In the genomic region with DNA sequence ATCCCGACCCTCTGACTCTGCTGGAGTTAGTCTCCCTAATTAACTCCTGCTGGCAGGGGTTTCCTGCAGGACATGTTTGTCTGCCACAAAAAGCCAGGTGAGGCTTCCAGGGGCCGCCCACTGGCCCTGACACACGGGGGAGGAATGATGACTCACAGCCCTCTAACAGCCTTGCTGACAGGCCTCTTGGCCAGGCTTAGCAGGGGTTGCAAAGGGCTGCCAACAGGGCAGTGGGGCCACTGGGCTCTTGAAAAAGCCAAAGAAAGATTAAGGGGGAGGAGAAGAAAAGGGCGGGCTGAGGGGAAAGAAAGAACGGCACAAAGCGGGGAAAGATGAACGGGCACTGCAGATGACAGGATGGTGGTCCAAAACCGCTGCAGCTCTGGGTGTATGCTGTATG, we compare ENCODE assay signal across 8 mouse cellular contexts. TPM values are rescaled to one million over a fixed set of nuclear protein-coding genes. Genes with fewer than 3 reads are reported as not detected.
A peak's percentile ranks its signal among the peaks of the same experiment; 100 is the strongest.
DNase-seq lines count a peak whose midpoint lies in the region; ATAC-seq and TF ChIP-seq lines count a peak whose summit lies in the region.

No protein-coding gene starts in this region.

- no peak for TF ChIP-seq CTCF in intestine, postnatal 0 days (IDR thresholded peaks at IDR 0.05; ENCODE audit: low read depth)

- no peaks in the 10 kb centered on the region for H3K36me3 ChIP-seq in intestine, postnatal 0 days (ENCODE audit: control insufficient read depth, insufficient read depth)
- H3K36me3 ChIP-seq in liver, embryonic 11.5 days (ENCODE audit: control insufficient read depth, insufficient read depth, low read length), result no peaks in the 10 kb centered on the region

- 4% methylated on average over 8 of the region's 8 CpGs for WGBS in intestine, postnatal 0 days
- 9% methylated on average over 8 of the region's 8 CpGs for WGBS in liver, embryonic 11.5 days

- no peaks in the 10 kb centered on the region; the same call in 1 of the 2 replicates for H3K27me3 ChIP-seq in intestine, postnatal 0 days (replicated peaks; ENCODE audit: control insufficient read depth, insufficient read depth, low read length)
- H3K27me3 ChIP-seq in liver, embryonic 11.5 days (replicated peaks; ENCODE audit: control insufficient read depth, insufficient read depth, low read length), result peaks cover 41% of the 10 kb centered on the region

- no peaks in the 10 kb centered on the region for H3K4me1 ChIP-seq in intestine, postnatal 0 days (replicated peaks; ENCODE audit: control insufficient read depth, insufficient read depth, low read length)
- H3K4me1 ChIP-seq in liver, embryonic 11.5 days (replicated peaks; ENCODE audit: control insufficient read depth, insufficient read depth, low read length), result no peaks in the 10 kb centered on the region

- H3K9ac ChIP-seq in intestine, postnatal 0 days (ENCODE audit: low read depth, low read length), result no peak overlapping the region
- no peak overlapping the region for H3K9ac ChIP-seq in liver, embryonic 11.5 days (ENCODE audit: low read depth, low read length)

- peak overlapping the region; percentile 60 for H3K4me3 ChIP-seq in intestine, postnatal 0 days (ENCODE audit: low read depth, low read length)
- peak overlapping the region; percentile 75; the same call in 1 of the 2 replicates for H3K4me3 ChIP-seq in liver, embryonic 11.5 days (ENCODE audit: low read depth, low read length)

- ATAC-seq in intestine, postnatal 0 days, result no peak
- no peak for ATAC-seq in liver, embryonic 11.5 days (replicated peaks; ENCODE audit: low FRiP score)

- DNase-seq in spleen, postnatal 10 days (ENCODE audit: low spot score in 2 of 2), result peak; percentile 14 to 22
- no peak for DNase-seq in spleen, adult 12 weeks (ENCODE audit: low spot score)
- DNase-seq in embryo, embryonic 10.5 days (ENCODE audit: low spot score), result peak; percentile 22
- DNase-seq in heart, adult 18-20 months, result peak; percentile 85 to 90
- no peak for DNase-seq in liver, embryonic 11.5 days (ENCODE audit: low spot score)
- peak; percentile 30 for DNase-seq in neural tube, embryonic 10.5 days (ENCODE audit: extremely low spot score, low spot score)
- peak; percentile 54 to 71 for DNase-seq in urinary bladder, adult 18-20 months (ENCODE audit: low spot score in 2 of 2)

- H3K27ac ChIP-seq in intestine, postnatal 0 days (ENCODE audit: low read depth, low read length), result no peak overlapping the region
- H3K27ac ChIP-seq in liver, embryonic 11.5 days (ENCODE audit: low read depth, low read length), result no peak overlapping the region

- no peaks in the 10 kb centered on the region for H3K9me3 ChIP-seq in intestine, postnatal 0 days (ENCODE audit: control insufficient read depth)
- H3K9me3 ChIP-seq in liver, embryonic 11.5 days (ENCODE audit: control insufficient read depth, low read length), result no peaks in the 10 kb centered on the region

- peak overlapping the region; percentile 91 for H3K4me2 ChIP-seq in intestine, postnatal 0 days (replicated peaks; ENCODE audit: low read depth)
- H3K4me2 ChIP-seq in liver, embryonic 11.5 days, result peak overlapping the region; percentile 76

RNA-seq across cellular contexts. Expression of a gene that starts 39.3 kb away (rescaled TPM):
- not detected for total RNA-seq in heart, adult 18-20 months (2021)
- polyA plus RNA-seq in intestine, postnatal 0 days (2015; fragmentation: Nextera tagmentation; extraction: Ambion mirVana), result not detected in 2 replicates
- not detected in 2 replicates for polyA plus RNA-seq in liver, embryonic 11.5 days (2014; fragmentation: Nextera tagmentation; extraction: Ambion mirVana)

Comparison
In these comparisons a context has a peak if more than half of its experiments do, and no peak if none do; other contexts are left out.
1. DNase-seq: peak in spleen, postnatal 10 days (2 of 2), embryo, embryonic 10.5 days (single experiment), heart, adult 18-20 months (2 of 2), neural tube, embryonic 10.5 days (single experiment) and urinary bladder, adult 18-20 months (2 of 2); none in spleen, adult 12 weeks (single experiment) and liver, embryonic 11.5 days (single experiment).